Mouse (Mus musculus) layer of hippocampus, adult 6 months (tissue): ENCODE data around the gene Plcxd2. TPM values are rescaled to one million over a fixed set of nuclear protein-coding genes. Genes with fewer than 3 reads are reported as not detected.

Experiments
- long read RNA-seq, 2 experiments: library from polyadenylated mRNA; unstranded; transcript quantifications; one replicate each; pipeline ENCODE4 v2.0.0; 2019 to 2020
- polyA plus RNA-seq: library from polyadenylated mRNA; unstranded; fragments of <200 nt; fragmentation: Nextera tagmentation; gene quantifications from 2 replicates; pipeline ENCODE4 v1.2.3, GENCODE M21; 2021

Plcxd2 gene
- 2.1 and 3.3 TPM in 2 replicates for polyA plus RNA-seq
- long read RNA-seq, experiment 1, full-length matches to known transcripts, result 1 of 13 reads
- long read RNA-seq, experiment 1, partial matches to known transcripts, result 0 of 13 reads
- long read RNA-seq, experiment 1, other reads (novel, unspliced or antisense), result 12 of 13 reads
- long read RNA-seq, experiment 2, full-length matches to known transcripts, result 7 of 40 reads
- long read RNA-seq, experiment 2, partial matches to known transcripts, result 2 of 40 reads
- long read RNA-seq, experiment 2, other reads (novel, unspliced or antisense), result 31 of 40 reads

GRCm38 (mm10) chr16:46010153-46010905, at the start of gene Plcxd2:
Gene Plcxd2, minus strand, starts transcription at chr16:46010218.

GRCm38 (mm10) chr16:45953394-45953793, 56.6 kb downstream of the Plcxd2 start, which contains the start of gene Phldb2:
Gene Phldb2, minus strand, starts transcription at chr16:45953598.

Other genes starting within 250 kb of the Plcxd2 start
- 1.0 TPM in 2 replicates for gene Phldb2, start 56.6 kb downstream of the Plcxd2 start, polyA plus RNA-seq
- gene Cd96, start 110.0 kb upstream of the Plcxd2 start, polyA plus RNA-seq, result 0.14 TPM in 1 of 2 replicates, not detected in the other
- 0.85 and 1.4 TPM in 2 replicates for gene Gm4737, start 144.9 kb upstream of the Plcxd2 start, polyA plus RNA-seq